In genomic region chr17:48272598-48272997, GRCm38 (mm10) we compare ENCODE assay signal across 1 mouse cellular context.
TF ChIP-seq lines count a peak whose summit lies in the region.

No protein-coding gene starts in this region.

TF ChIP-seq in MEL, 35 proteins besides CTCF, POLR2A, EP300 and RAD21:
- TF ChIP-seq KAT2A (conservative IDR thresholded peaks at IDR 0.05; ENCODE audit: low read depth, low read length): no peak
- TF ChIP-seq NRF1 (IDR thresholded peaks at IDR 0.05; ENCODE audit: insufficient read depth, low read depth, low read length, poor library complexity, severe bottlenecking): no peak
- no peak for TF ChIP-seq TBP (IDR thresholded peaks at IDR 0.05; ENCODE audit: low read depth, low read length)
- TF ChIP-seq JUND (IDR thresholded peaks at IDR 0.05; ENCODE audit: low read depth, low read length): no peak
- TF ChIP-seq MAX (IDR thresholded peaks at IDR 0.05; ENCODE audit: low read length): no peak
